Mouse (Mus musculus) forebrain, embryonic 13.5 days (tissue): ENCODE data around the gene Fam217b. TPM values are rescaled to one million over a fixed set of nuclear protein-coding genes. Genes with fewer than 3 reads are reported as not detected.
A peak's percentile ranks its signal among the peaks of the same experiment; 100 is the strongest.

Experiments used
- ATAC-seq: fragments of 200-750 bp; cut with Nextera tagmentation; 2 replicates; pipeline ENCODE4 v1.8.0; 2017
- H3K27ac ChIP-seq: fragments of 300-500 bp; sonication (generic); 2 replicates; pipeline ENCODE4 v1.5.1; 2015; ENCODE audit warnings: inconsistent platforms, mild to moderate bottlenecking, moderate library complexity
- H3K27me3 ChIP-seq: fragments of 300-500 bp; sonication (generic); 2 replicates; pipeline ENCODE4 v1.6.1; 2015; ENCODE audit warnings: mild to moderate bottlenecking, inconsistent platforms
- H3K36me3 ChIP-seq: fragments of 300-500 bp; sonication (generic); 2 replicates; pipeline ENCODE4 v1.6.1; 2015; ENCODE audit warnings: mild to moderate bottlenecking, inconsistent platforms; ENCODE audit not compliant: poor library complexity, severe bottlenecking
- H3K4me1 ChIP-seq: fragments of 300-500 bp; sonication (generic); 2 replicates; pipeline ENCODE4 v1.6.1; 2015; ENCODE audit warnings: inconsistent platforms
- H3K4me2 ChIP-seq: fragments of 300-500 bp; sonication (generic); 2 replicates; pipeline ENCODE4 v1.6.1; 2015; ENCODE audit warnings: inconsistent platforms, mild to moderate bottlenecking, moderate library complexity
- H3K4me3 ChIP-seq: fragments of 300-500 bp; sonication (generic); 2 replicates; pipeline ENCODE4 v1.5.1; 2015; ENCODE audit warnings: mild to moderate bottlenecking, inconsistent platforms
- H3K9ac ChIP-seq: fragments of 300-500 bp; sonication (generic); 2 replicates; pipeline ENCODE4 v1.6.1; 2015; ENCODE audit warnings: mild to moderate bottlenecking, inconsistent platforms
- H3K9me3 ChIP-seq: fragments of 300-500 bp; sonication (generic); replicated peaks from 2 replicates; pipeline ENCODE4 v1.6.1; 2016; ENCODE audit warnings: inconsistent platforms
- WGBS: fragments of 180-500 bp; shearing (Covaris S2); methylation state at CpG from one replicate; pipeline ENCODE4 v1.1.7; 2015; 5-methylcytosine and 5-hydroxymethylcytosine counted together
- polyA plus RNA-seq: library from polyadenylated mRNA; unstranded; fragments of >200 nt; fragmentation: Nextera tagmentation; extraction: Ambion mirVana; gene quantifications from 2 replicates; pipeline ENCODE4 v1.2.1, GENCODE M21; 2015

Fam217b gene
- polyA plus RNA-seq, 1 experiment from 2014 or later, result 1.9 TPM

GRCm38 (mm10) chr2:178421603-178422002 lies 7.3 kb downstream of the Fam217b start:
- H3K36me3 ChIP-seq, result no peaks in the 10 kb centered on the region

GRCm38 (mm10) chr2:178422186-178422585 lies 7.9 kb downstream of the Fam217b start:
- Histone ChIP-seq H3K9me3 (no peaks in the 10 kb centered on the region), H3K36me3 (no peaks in the 10 kb centered on the region), H3K4me3 (no peak overlapping the region), H3K4me1 (no peaks in the 10 kb centered on the region), H3K27ac (no peak overlapping the region), H3K4me2 (no peak overlapping the region), H3K27me3 (no peaks in the 10 kb centered on the region), H3K9ac (no peak overlapping the region)
- 49% methylated on average over 3 of the region's 3 CpGs for WGBS
- no peak for ATAC-seq

More at GRCm38 (mm10) chr2:178421603-178422002, 7.3 kb downstream of the Fam217b start:
- 60% methylated on average over 6 of the region's 6 CpGs for WGBS
- Histone ChIP-seq H3K27ac (no peak overlapping the region), H3K9me3 (no peaks in the 10 kb centered on the region), H3K27me3 (no peaks in the 10 kb centered on the region), H3K4me3 (no peak overlapping the region), H3K4me2 (no peak overlapping the region), H3K4me1 (no peaks in the 10 kb centered on the region), H3K9ac (no peak overlapping the region)
- no peak for ATAC-seq

- no peak overlapping the region for H3K27ac ChIP-seq
- no peak overlapping the region for H3K4me3 ChIP-seq
- H3K9me3 ChIP-seq, result no peaks in the 10 kb centered on the region
- no peak overlapping the region for H3K4me2 ChIP-seq
- no peaks in the 10 kb centered on the region for H3K27me3 ChIP-seq
- H3K4me1 ChIP-seq, result no peaks in the 10 kb centered on the region
- H3K36me3 ChIP-seq, result no peaks in the 10 kb centered on the region
- 84% methylated on average over 5 of the region's 5 CpGs for WGBS
- no peak overlapping the region for H3K9ac ChIP-seq
- no peak for ATAC-seq
Observed at GRCm38 (mm10) chr2:178423223-178423622, 8.9 kb downstream of the Fam217b start.

GRCm38 (mm10) chr2:178426229-178426628 lies 11.9 kb downstream of the Fam217b start:
- Histone ChIP-seq H3K4me3 (no peak overlapping the region), H3K27me3 (no peaks in the 10 kb centered on the region), H3K4me2 (no peak overlapping the region), H3K9ac (no peak overlapping the region), H3K4me1 (no peaks in the 10 kb centered on the region), H3K9me3 (no peaks in the 10 kb centered on the region), H3K36me3 (no peaks in the 10 kb centered on the region), H3K27ac (no peak overlapping the region)
- ATAC-seq, result no peak
- 46% methylated on average over 4 of the region's 4 CpGs for whole genome bisulfite sequencing

- Histone ChIP-seq H3K4me1 (0 out of 2 replicates have a peak, but pooled peaks cover 2% of the 10 kb centered on the region), H3K4me3 (no peak overlapping the region), H3K9ac (no peak overlapping the region), H3K36me3 (no peaks in the 10 kb centered on the region), H3K27ac (no peak overlapping the region), H3K9me3 (no peaks in the 10 kb centered on the region), H3K27me3 (no peaks in the 10 kb centered on the region), H3K4me2 (no peak overlapping the region)
- no peak for ATAC-seq
- 92% methylated on average over 5 of the region's 5 CpGs for WGBS
Observed at GRCm38 (mm10) chr2:178427181-178427580, 12.9 kb downstream of the Fam217b start.

- no peaks in the 10 kb centered on the region for H3K9me3 ChIP-seq
Observed at GRCm38 (mm10) chr2:178428183-178428582, 13.9 kb downstream of the Fam217b start.

GRCm38 (mm10) chr2:178428676-178429075 lies 14.4 kb downstream of the Fam217b start:
- 0 out of 2 replicates have a peak, but pooled peaks cover 2% of the 10 kb centered on the region for H3K4me1 ChIP-seq
- no peak overlapping the region for H3K4me2 ChIP-seq
- H3K27me3 ChIP-seq, result no peaks in the 10 kb centered on the region
- ATAC-seq, result no peak
- no peak overlapping the region for H3K4me3 ChIP-seq
- no peak overlapping the region for H3K9ac ChIP-seq
- no peaks in the 10 kb centered on the region for H3K36me3 ChIP-seq
- no peak overlapping the region for H3K27ac ChIP-seq
- WGBS, result 90% methylated on average over 4 of the region's 4 CpGs
- H3K9me3 ChIP-seq, result no peaks in the 10 kb centered on the region

More at GRCm38 (mm10) chr2:178428183-178428582, 13.9 kb downstream of the Fam217b start:
- H3K4me3 ChIP-seq, result no peak overlapping the region
- H3K27me3 ChIP-seq, result no peaks in the 10 kb centered on the region
- no peaks in the 10 kb centered on the region for H3K36me3 ChIP-seq
- H3K4me2 ChIP-seq, result no peak overlapping the region
- no peak for ATAC-seq
- H3K9ac ChIP-seq, result no peak overlapping the region
- H3K27ac ChIP-seq, result no peak overlapping the region
- WGBS, result 81% methylated on average over 9 of the region's 9 CpGs
- 0 out of 2 replicates have a peak, but pooled peaks cover 2% of the 10 kb centered on the region for H3K4me1 ChIP-seq

GRCm38 (mm10) chr2:178429426-178429825 lies 15.1 kb downstream of the Fam217b start:
- no peak for ATAC-seq
- Histone ChIP-seq H3K4me1 (0 out of 2 replicates have a peak, but pooled peaks cover 2% of the 10 kb centered on the region), H3K9me3 (no peaks in the 10 kb centered on the region), H3K27me3 (no peaks in the 10 kb centered on the region), H3K9ac (no peak overlapping the region), H3K27ac (no peak overlapping the region), H3K4me2 (no peak overlapping the region), H3K4me3 (no peak overlapping the region), H3K36me3 (no peaks in the 10 kb centered on the region)
- WGBS, result 84% methylated on average over 6 of the region's 6 CpGs

GRCm38 (mm10) chr2:178430231-178430630 lies 15.9 kb downstream of the Fam217b start, which contains the start of gene Cdh26:
Gene Cdh26, plus strand, starts transcription at chr2:178430531.
- H3K36me3 ChIP-seq, result no peaks in the 10 kb centered on the region
- no peak within 1 kb of the TSS for H3K9ac ChIP-seq
- no peak within 1 kb of the TSS for H3K4me2 ChIP-seq
- H3K4me1 ChIP-seq, result 0 out of 2 replicates have a peak, but pooled peaks cover 2% of the 10 kb centered on the region
- no peak for ATAC-seq
- no peaks in the 10 kb centered on the region for H3K27me3 ChIP-seq
- 77% methylated on average over 4 of the region's 4 CpGs for WGBS
- no peak within 1 kb of the TSS for H3K27ac ChIP-seq
- H3K4me3 ChIP-seq, result no peak within 1 kb of the TSS
- no peaks in the 10 kb centered on the region for H3K9me3 ChIP-seq

GRCm38 (mm10) chr2:178433495-178433894 lies 19.2 kb downstream of the Fam217b start:
- H3K4me2 ChIP-seq, result no peak overlapping the region

GRCm38 (mm10) chr2:178433903-178434302 lies 19.6 kb downstream of the Fam217b start:
- no peak overlapping the region for H3K4me3 ChIP-seq
- H3K36me3 ChIP-seq, result no peaks in the 10 kb centered on the region
- H3K27ac ChIP-seq, result no peak overlapping the region
- H3K4me1 ChIP-seq, result 0 out of 2 replicates have a peak, but pooled peaks cover 2% of the 10 kb centered on the region
- 94% methylated on average over 2 of the region's 2 CpGs for WGBS
- ATAC-seq, result no peak
- no peak overlapping the region for H3K4me2 ChIP-seq
- no peak overlapping the region for H3K9ac ChIP-seq
- no peaks in the 10 kb centered on the region for H3K27me3 ChIP-seq
- H3K9me3 ChIP-seq, result no peaks in the 10 kb centered on the region

More at GRCm38 (mm10) chr2:178433495-178433894, 19.2 kb downstream of the Fam217b start:
- H3K36me3 ChIP-seq, result no peaks in the 10 kb centered on the region
- H3K27me3 ChIP-seq, result no peaks in the 10 kb centered on the region
- H3K4me1 ChIP-seq, result 0 out of 2 replicates have a peak, but pooled peaks cover 2% of the 10 kb centered on the region
- no peak overlapping the region for H3K4me3 ChIP-seq
- 86% methylated on average over 2 of the region's 2 CpGs for WGBS
- no peak for ATAC-seq
- H3K9me3 ChIP-seq, result no peaks in the 10 kb centered on the region
- no peak overlapping the region for H3K27ac ChIP-seq
- H3K9ac ChIP-seq, result no peak overlapping the region

- Histone ChIP-seq H3K4me2 (no peak overlapping the region), H3K9me3 (no peaks in the 10 kb centered on the region), H3K4me3 (no peak overlapping the region), H3K36me3 (no peaks in the 10 kb centered on the region), H3K27me3 (no peaks in the 10 kb centered on the region), H3K27ac (no peak overlapping the region), H3K4me1 (no peaks in the 10 kb centered on the region), H3K9ac (no peak overlapping the region)
- ATAC-seq, result 0 out of 2 replicates have a peak, but pooled peaks have one; percentile 57
- WGBS, result 64% methylated on average over 9 of the region's 9 CpGs
Observed at GRCm38 (mm10) chr2:178437311-178437710, 23.0 kb downstream of the Fam217b start.

GRCm38 (mm10) chr2:178449386-178449785 lies 35.1 kb downstream of the Fam217b start:
- H3K9ac ChIP-seq, result no peak overlapping the region
- no peak overlapping the region for H3K27ac ChIP-seq
- no peaks in the 10 kb centered on the region for H3K36me3 ChIP-seq
- 94% methylated on average over 4 of the region's 4 CpGs for WGBS
- no peak overlapping the region for H3K4me2 ChIP-seq
- no peaks in the 10 kb centered on the region for H3K27me3 ChIP-seq
- no peaks in the 10 kb centered on the region for H3K4me1 ChIP-seq
- no peaks in the 10 kb centered on the region for H3K9me3 ChIP-seq
- no peak for ATAC-seq
- H3K4me3 ChIP-seq, result no peak overlapping the region
